8 mouse cellular contexts compared by ENCODE assay signal in genomic region chr7:25376556-25376955, GRCm38 (mm10). TPM values are rescaled to one million over a fixed set of nuclear protein-coding genes. Genes with fewer than 3 reads are reported as not detected.
DNase-seq lines count a peak whose midpoint lies in the region; ATAC-seq and TF ChIP-seq lines count a peak whose summit lies in the region.

No protein-coding gene starts in this region.

- peaks cover 13% of the 10 kb centered on the region for H3K36me3 ChIP-seq in hindbrain, embryonic 13.5 days
- 0 out of 2 replicates have a peak, but pooled peaks cover 6% of the 10 kb centered on the region for H3K36me3 ChIP-seq in lung, postnatal 0 days (ENCODE audit: insufficient read depth, low read length)

- H3K27me3 ChIP-seq in hindbrain, embryonic 13.5 days: peaks cover 8% of the 10 kb centered on the region
- no peaks in the 10 kb centered on the region for H3K27me3 ChIP-seq in lung, postnatal 0 days (replicated peaks; ENCODE audit: insufficient read depth, low read length)

- ATAC-seq in hindbrain, embryonic 13.5 days (ENCODE audit: low FRiP score): peak; percentile 63; the same call in 1 of the 2 replicates
- peak; percentile 79 for ATAC-seq in lung, postnatal 0 days

- WGBS in hindbrain, embryonic 13.5 days: 6% methylated on average over 17 of the region's 17 CpGs
- 6% methylated on average over 17 of the region's 17 CpGs for WGBS in lung, postnatal 0 days

- no peak overlapping the region for H3K27ac ChIP-seq in hindbrain, embryonic 13.5 days
- H3K27ac ChIP-seq in lung, postnatal 0 days (ENCODE audit: low read length): peak overlapping the region; percentile 54; the same call in 1 of the 2 replicates

- peak overlapping the region; percentile 52 for H3K4me2 ChIP-seq in hindbrain, embryonic 13.5 days
- H3K4me2 ChIP-seq in lung, postnatal 0 days (replicated peaks; ENCODE audit: low read depth, low read length): peak overlapping the region; percentile 48

- DNase-seq in adrenal gland, adult (ENCODE audit: inconsistent age in 2 of 2, low spot score in 1 of 2): peak; percentile 94 to 99
- peak; percentile 95 to 96 for DNase-seq in cerebellum, postnatal 14 days
- peak; percentile 86 for DNase-seq in frontal cortex, postnatal 14 days (ENCODE audit: low spot score in 2 of 2)
- peak; percentile 80 to 91 for DNase-seq in layer of hippocampus, postnatal 25 days (ENCODE audit: extremely low spot score in 1 of 2, low spot score in 1 of 2)
- peak; percentile 90 for DNase-seq in lung, postnatal 0 days (ENCODE audit: low spot score)
- peak; percentile 92 for DNase-seq in right cerebral cortex, adult 18-20 months
- DNase-seq in thymus, postnatal 0 days (ENCODE audit: low spot score): no peak

- TF ChIP-seq CTCF in lung, postnatal 0 days (IDR thresholded peaks at IDR 0.05): no peak

- 0 out of 2 replicates have a peak overlapping the region, but pooled peaks have one; percentile 58 for H3K9ac ChIP-seq in hindbrain, embryonic 13.5 days
- H3K9ac ChIP-seq in lung, postnatal 0 days (replicated peaks; ENCODE audit: low read depth): no peak overlapping the region

- TF ChIP-seq EP300 in lung, postnatal 0 days (IDR thresholded peaks at IDR 0.05): no peak

- H3K4me3 ChIP-seq in hindbrain, embryonic 13.5 days: peak overlapping the region; percentile 35
- H3K4me3 ChIP-seq in lung, postnatal 0 days (ENCODE audit: low read depth, low read length): peak overlapping the region; percentile 16; the same call in 1 of the 2 replicates

- no peaks in the 10 kb centered on the region for H3K9me3 ChIP-seq in hindbrain, embryonic 13.5 days
- H3K9me3 ChIP-seq in lung, postnatal 0 days (ENCODE audit: low read length): no peaks in the 10 kb centered on the region

- peaks cover 24% of the 10 kb centered on the region for H3K4me1 ChIP-seq in hindbrain, embryonic 13.5 days (replicated peaks)
- H3K4me1 ChIP-seq in lung, postnatal 0 days (ENCODE audit: insufficient read depth, low read depth, low read length): peaks cover 3% of the 10 kb centered on the region; the same call in 1 of the 2 replicates

RNA-seq across cellular contexts. Expression of gene Cnfn, which starts 7.0 kb away (rescaled TPM):
- polyA plus RNA-seq in hindbrain, embryonic 13.5 days (2015; fragmentation: Nextera tagmentation; extraction: Ambion mirVana): not detected in 2 replicates
- not detected for total RNA-seq in layer of hippocampus, postnatal 25 days (2021)
- not detected in 2 replicates for polyA plus RNA-seq in lung, postnatal 0 days (2015; fragmentation: Nextera tagmentation; extraction: Ambion mirVana)
- 4.1 and 11.4 TPM in 2 replicates for polyA plus RNA-seq in thymus, postnatal 0 days (2015; fragmentation: Nextera tagmentation; extraction: Ambion mirVana)

RNA-seq across cellular contexts. Expression of gene Lipe, which starts 22.0 kb away (rescaled TPM):
- polyA plus RNA-seq in hindbrain, embryonic 13.5 days (2015; fragmentation: Nextera tagmentation; extraction: Ambion mirVana): 9.8 and 10.6 TPM in 2 replicates
- total RNA-seq in layer of hippocampus, postnatal 25 days (2021): 1 to 10 TPM; 7.0 to 7.8 TPM
- 19.8 and 21.4 TPM in 2 replicates for polyA plus RNA-seq in lung, postnatal 0 days (2015; fragmentation: Nextera tagmentation; extraction: Ambion mirVana)
- 7.5 and 8.4 TPM in 2 replicates for polyA plus RNA-seq in thymus, postnatal 0 days (2015; fragmentation: Nextera tagmentation; extraction: Ambion mirVana)

RNA-seq across cellular contexts. Expression of gene Cxcl17, which starts 36.1 kb away (rescaled TPM):
- 0.23 and 0.82 TPM in 2 replicates for polyA plus RNA-seq in hindbrain, embryonic 13.5 days (2015; fragmentation: Nextera tagmentation; extraction: Ambion mirVana)
- total RNA-seq in layer of hippocampus, postnatal 25 days (2021): not detected
- polyA plus RNA-seq in lung, postnatal 0 days (2015; fragmentation: Nextera tagmentation; extraction: Ambion mirVana): 31.9 and 38.1 TPM in 2 replicates
- 1.0 and 2.0 TPM in 2 replicates for polyA plus RNA-seq in thymus, postnatal 0 days (2015; fragmentation: Nextera tagmentation; extraction: Ambion mirVana)

RNA-seq across cellular contexts. Expression of gene Megf8, which starts 59.6 kb away (rescaled TPM):
- polyA plus RNA-seq in hindbrain, embryonic 13.5 days (2015; fragmentation: Nextera tagmentation; extraction: Ambion mirVana): 18.7 and 20.4 TPM in 2 replicates
- total RNA-seq in layer of hippocampus, postnatal 25 days (2021): 10 to 100 TPM; 93.9 to 98.8 TPM
- 5.6 and 6.3 TPM in 2 replicates for polyA plus RNA-seq in lung, postnatal 0 days (2015; fragmentation: Nextera tagmentation; extraction: Ambion mirVana)
- 1.9 and 2.0 TPM in 2 replicates for polyA plus RNA-seq in thymus, postnatal 0 days (2015; fragmentation: Nextera tagmentation; extraction: Ambion mirVana)

Comparison
In these comparisons a context has a peak if more than half of its experiments do, and no peak if none do; other contexts are left out.
1. RNA of gene Cxcl17, which starts 36.1 kb away (polyA plus RNA-seq): 31.9 to 38.1 TPM in lung, postnatal 0 days; 1.0 to 2.0 TPM in thymus, postnatal 0 days and 0.23 to 0.82 TPM in hindbrain, embryonic 13.5 days; every median in the first group is over 10 times any median in the second.